15 mouse cellular contexts compared by ENCODE assay signal in genomic region chr9:85413813-85414212, GRCm38 (mm10).
DNase-seq lines count a peak whose midpoint lies in the region; ATAC-seq lines count a peak whose summit lies in the region.
"Had no signal": no experiment of that assay in that cellular context is flagged by ENCODE, and none has a peak within 500 bp of the region (broad histone marks: within the 10 kb centered on the region; RNA-seq: fewer than 3 reads in every experiment).

No protein-coding gene starts in this region.

- WGBS in kidney, embryonic 14.5 days = 11% methylated on average over 1 of the region's 1 CpGs
- WGBS in large intestine, adult 2 months = 5% methylated on average over 1 of the region's 1 CpGs

- intact Hi-C loops in left cerebral cortex, postnatal 4 days (cut with DNase I) = no loop called here

- H3K9ac ChIP-seq in kidney, embryonic 14.5 days (ENCODE audit: low read depth, low read length) = no peak overlapping the region
- H3K9ac ChIP-seq: embryonic facial prominence, embryonic 13.5 days; forebrain, embryonic 15.5 days; heart, embryonic 15.5 days had no signal

- H3K4me1 ChIP-seq in kidney, embryonic 14.5 days (ENCODE audit: control insufficient read depth, insufficient read depth, low read length) = peaks cover 6% of the 10 kb centered on the region; the same call in 1 of the 2 replicates

- H3K4me3 ChIP-seq in kidney, embryonic 14.5 days (ENCODE audit: low read length) = no peak overlapping the region
- H3K4me3 ChIP-seq: embryonic facial prominence, embryonic 13.5 days; forebrain, embryonic 15.5 days; heart, embryonic 15.5 days; megakaryocyte, embryonic 14.5 days had no signal

- DNase-seq in kidney, adult 8-10 months = no peak
- DNase-seq in 416B (ENCODE audit: low read depth) = peak; percentile 38
- DNase-seq in T-cell, adult 2 months (ENCODE audit: low spot score) = peak; percentile 1
- DNase-seq in large intestine, adult 2 months (ENCODE audit: low read depth, low spot score) = peak; percentile 97
- no peak for DNase-seq in left cerebral cortex, postnatal 4 days
- DNase-seq in cerebellum, postnatal 36 days = no peak
- no peak for DNase-seq in gastrocnemius, postnatal 25 days
- DNase-seq: cerebellum, adult 9-10 months; gastrocnemius, postnatal 14 days had no signal

- H3K9me3 ChIP-seq in kidney, embryonic 14.5 days (ENCODE audit: control insufficient read depth, low read length) = no peaks in the 10 kb centered on the region
- H3K9me3 ChIP-seq: embryonic facial prominence, embryonic 13.5 days; forebrain, embryonic 15.5 days; heart, embryonic 15.5 days; megakaryocyte, embryonic 14.5 days had no signal

- H3K27ac ChIP-seq in kidney, embryonic 14.5 days (ENCODE audit: low read depth, low read length) = no peak overlapping the region
- H3K27ac ChIP-seq: embryonic facial prominence, embryonic 13.5 days; forebrain, embryonic 15.5 days; heart, embryonic 15.5 days had no signal

- H3K36me3 ChIP-seq in kidney, embryonic 14.5 days (ENCODE audit: control insufficient read depth, insufficient read depth, low read length) = no peaks in the 10 kb centered on the region
- H3K36me3 ChIP-seq: embryonic facial prominence, embryonic 13.5 days; forebrain, embryonic 15.5 days; heart, embryonic 15.5 days had no signal

- H3K27me3 ChIP-seq in kidney, embryonic 14.5 days (ENCODE audit: control insufficient read depth, insufficient read depth, low read length) = no peaks in the 10 kb centered on the region
- H3K27me3 ChIP-seq: embryonic facial prominence, embryonic 13.5 days; forebrain, embryonic 15.5 days; heart, embryonic 15.5 days; megakaryocyte, embryonic 14.5 days had no signal

- H3K4me2 ChIP-seq in kidney, embryonic 14.5 days (replicated peaks; ENCODE audit: low read depth, low read length) = no peak overlapping the region
- H3K4me2 ChIP-seq: embryonic facial prominence, embryonic 13.5 days; forebrain, embryonic 15.5 days; heart, embryonic 15.5 days had no signal

- ATAC-seq in kidney, embryonic 14.5 days (ENCODE audit: low FRiP score, low TSS enrichment) = peak; percentile 35; the same call in 1 of the 2 replicates
- ATAC-seq: forebrain, embryonic 15.5 days; hindbrain, embryonic 16.5 days had no signal

Comparison
In these comparisons a context has a peak if more than half of its experiments do, and no peak if none do; other contexts are left out.
1. DNase-seq: peak in 416B (single experiment), T-cell, adult 2 months (single experiment) and large intestine, adult 2 months (single experiment); none in kidney, adult 8-10 months (0 of 2), left cerebral cortex, postnatal 4 days (single experiment), cerebellum, postnatal 36 days (0 of 2) and gastrocnemius, postnatal 25 days (single experiment).